Mouse (Mus musculus) heart, adult 18-20 months (tissue): ENCODE data around the gene Eif3l. TPM values are rescaled to one million over a fixed set of nuclear protein-coding genes. Genes with fewer than 3 reads are reported as not detected.
A peak's percentile ranks its signal among the peaks of the same experiment; 100 is the strongest.
"Not testable (repeated sequence)": the region's sequence is repeated elsewhere in the genome, so short reads cannot be mapped to it uniquely, and the experiment has no call there.

Experiments used
- DNase-seq, 2 experiments: peaks; one replicate each; pipeline ENCODE4 v3.0.0; 2021 to 2022; ENCODE audit warnings: mixed read lengths in 1 of 2
- long read RNA-seq, 2 experiments: library from polyadenylated mRNA; stranded (forward); transcript quantifications; one replicate each; pipeline ENCODE4 v2.0.0; 2021
- total RNA-seq, 2 experiments: library from RNA; stranded (reverse); gene quantifications; 2 replicates each; pipeline ENCODE4 v1.2.3; 2021

The Eif3l gene
- 10 to 100 TPM; 70.4 to 73.8 TPM for total RNA-seq
- long read RNA-seq, experiment 1, transcript Eif3l-201 (13 exons, 1,942 nt) = major isoform, 84 of 95 reads
- long read RNA-seq, experiment 1, partial matches to known transcripts = 7 of 95 reads
- long read RNA-seq, experiment 1, other reads (novel, unspliced or antisense) = 3 of 95 reads
- long read RNA-seq, experiment 2, transcript Eif3l-201 (13 exons, 1,942 nt) = major isoform, 47 of 53 reads
- long read RNA-seq, experiment 2, partial matches to known transcripts = 4 of 53 reads
- long read RNA-seq, experiment 2, other reads (novel, unspliced or antisense) = 1 of 53 reads

DNA sequence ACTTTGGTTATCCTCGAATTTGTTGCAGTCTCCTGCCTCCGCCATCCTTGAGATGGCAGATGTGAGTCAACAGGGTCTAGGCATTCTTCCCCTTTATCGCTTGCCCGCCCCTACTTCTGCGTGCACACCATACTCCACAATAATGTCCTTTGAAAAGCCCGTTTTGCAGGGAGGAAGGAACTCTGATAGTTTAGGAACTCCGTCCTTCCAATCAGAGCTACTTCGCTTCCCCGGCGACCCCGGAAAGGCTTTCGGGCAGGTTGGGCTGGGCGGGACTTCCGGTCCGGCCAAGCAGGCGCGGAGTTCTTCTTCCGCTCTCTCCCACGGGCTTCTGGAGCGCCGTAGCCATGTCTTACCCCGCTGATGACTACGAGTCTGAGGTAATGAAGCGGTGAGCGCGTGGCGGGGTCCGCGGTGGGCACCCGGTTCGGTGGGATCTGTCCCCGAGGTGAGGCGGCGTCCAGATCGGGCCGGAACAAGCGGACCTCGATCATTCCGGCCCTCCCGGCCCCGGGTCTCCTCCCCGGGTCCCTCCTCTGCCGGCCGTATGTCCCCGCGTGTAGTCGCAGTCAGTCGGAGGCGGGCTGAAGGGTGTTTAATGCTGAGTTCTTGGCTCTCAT is at the start of gene Eif3l:
Eif3l (plus strand) TSS at position 267 of the 620 bp plus-strand sequence.
- peak; percentile 92 to 94 for DNase-seq

GRCm38 (mm10) chr15:79025687-79026308 is 49.2 kb upstream of the Eif3l start:
- peak in 1 of 2 experiments; percentile 28 for DNase-seq

GRCm38 (mm10) chr15:79026511-79027290 is 48.3 kb upstream of the Eif3l start:
- peak in 1 of 2 experiments; percentile 18 for DNase-seq

DNA sequence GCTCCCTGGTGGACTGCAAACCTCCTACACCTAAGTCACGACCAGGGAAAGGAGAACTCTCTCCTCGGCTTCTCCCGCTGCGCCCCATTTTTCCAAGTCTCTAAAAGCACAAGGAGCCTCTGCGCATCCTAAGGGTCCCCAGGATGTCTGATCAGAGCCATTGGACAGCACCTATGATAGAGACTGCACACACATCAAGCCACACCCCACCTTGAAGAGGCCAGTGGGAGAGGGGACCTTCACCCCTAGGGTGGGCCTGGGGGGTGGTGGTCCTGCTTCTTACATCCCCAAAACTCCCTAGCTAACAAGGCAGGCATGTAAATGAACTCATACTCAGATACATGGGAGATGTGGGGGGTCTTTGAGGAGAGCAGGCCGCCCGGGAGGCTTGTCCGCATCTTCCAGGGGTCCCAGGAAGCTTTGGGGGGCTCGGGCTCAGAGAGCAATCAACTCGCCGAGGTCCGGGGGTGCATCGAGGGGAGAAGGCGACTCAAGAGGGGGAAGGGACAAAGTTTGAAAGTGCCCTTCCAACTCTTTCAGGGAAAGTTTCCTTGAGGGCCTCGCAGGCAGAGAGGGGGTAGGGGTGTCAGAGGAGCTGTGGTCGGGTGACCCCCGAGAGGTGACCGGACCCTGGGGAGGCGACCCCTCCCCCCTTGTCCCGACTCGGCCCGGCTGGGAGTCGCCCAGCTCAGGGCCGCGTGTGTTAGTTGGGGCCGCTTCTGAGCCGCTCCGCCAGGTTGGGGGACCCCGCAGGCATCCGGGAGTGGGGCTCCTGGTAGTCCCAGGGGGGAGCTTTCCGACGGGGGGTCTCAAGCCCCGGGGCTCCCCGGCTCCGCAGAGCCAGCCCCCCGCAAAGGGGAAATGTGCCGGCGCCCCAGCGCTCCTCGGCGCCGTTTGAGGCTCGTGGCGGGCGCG is 47.4 kb upstream of the Eif3l start:
- DNase-seq = peak; percentile 42 to 66

GRCm38 (mm10) chr15:79028237-79028738 is 46.7 kb upstream of the Eif3l start, which contains the start of gene H1f0:
Gene H1f0 (plus strand): TSS chr15:79028450.
- peak; percentile 94 to 96 for DNase-seq

DNA sequence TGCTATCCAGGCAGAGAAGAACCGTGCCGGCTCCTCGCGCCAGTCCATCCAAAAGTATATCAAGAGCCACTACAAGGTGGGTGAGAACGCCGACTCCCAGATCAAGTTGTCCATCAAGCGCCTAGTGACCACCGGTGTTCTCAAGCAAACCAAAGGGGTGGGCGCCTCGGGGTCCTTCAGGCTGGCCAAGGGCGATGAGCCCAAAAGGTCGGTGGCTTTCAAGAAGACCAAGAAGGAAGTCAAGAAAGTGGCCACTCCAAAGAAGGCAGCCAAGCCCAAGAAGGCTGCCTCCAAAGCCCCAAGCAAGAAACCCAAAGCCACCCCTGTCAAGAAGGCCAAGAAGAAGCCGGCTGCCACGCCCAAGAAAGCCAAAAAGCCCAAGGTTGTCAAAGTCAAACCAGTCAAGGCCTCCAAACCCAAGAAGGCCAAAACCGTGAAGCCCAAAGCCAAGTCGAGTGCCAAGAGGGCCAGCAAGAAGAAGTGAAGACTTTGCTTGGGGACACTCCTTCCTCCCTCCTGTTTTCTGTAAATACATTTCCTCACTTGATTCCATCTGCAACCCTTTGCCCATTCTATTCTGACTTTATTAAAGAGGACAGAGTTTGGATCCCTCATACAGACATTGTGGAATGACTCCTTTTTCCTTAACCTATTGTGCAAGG is 46.0 kb upstream of the Eif3l start:
- DNase-seq = no peak

GRCm38 (mm10) chr15:79029519-79030241 is 45.3 kb upstream of the Eif3l start:
- peak in 1 of 2 experiments; percentile 22 for DNase-seq

- DNase-seq = peak; percentile 93 to 96
Measured at GRCm38 (mm10) chr15:79030551-79031435, 44.2 kb upstream of the Eif3l start.

- not testable (repeated sequence) for DNase-seq
Measured at GRCm38 (mm10) chr15:79031908-79032307, 43.1 kb upstream of the Eif3l start.

GRCm38 (mm10) chr15:79037913-79038328 is 37.1 kb upstream of the Eif3l start:
- DNase-seq = peak; percentile 63 to 90

- no peak for DNase-seq
Measured at GRCm38 (mm10) chr15:79038331-79038730, 36.6 kb upstream of the Eif3l start.

GRCm38 (mm10) chr15:79038853-79039252 is 36.1 kb upstream of the Eif3l start:
- DNase-seq = peak; percentile 73 to 76

GRCm38 (mm10) chr15:79040501-79041416 is 34.2 kb upstream of the Eif3l start:
- no peak for DNase-seq

DNA sequence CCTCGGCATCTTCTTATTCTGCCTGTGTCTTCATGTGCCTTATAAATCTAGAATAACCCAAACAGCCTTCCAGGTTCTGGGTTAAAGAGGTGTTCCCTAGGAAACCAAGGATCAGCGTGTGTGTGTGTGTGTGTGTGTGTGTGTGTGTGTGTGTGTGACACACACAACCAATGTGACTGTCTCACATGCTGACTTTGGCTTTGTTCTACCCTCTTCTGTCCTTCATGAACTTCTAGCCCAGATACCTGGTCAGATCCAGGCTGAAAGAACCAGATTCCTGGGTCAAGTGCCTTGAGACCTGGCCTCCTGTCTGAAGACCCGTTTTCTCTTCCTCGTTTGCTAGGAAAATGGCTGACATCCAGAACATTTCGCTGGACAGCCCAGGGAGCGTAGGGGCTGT is 33.4 kb upstream of the Eif3l start, which contains the start of gene Galr3:
Galr3 (plus strand) TSS at position 301 of the 400 bp plus-strand sequence.
- DNase-seq = no peak

DNA sequence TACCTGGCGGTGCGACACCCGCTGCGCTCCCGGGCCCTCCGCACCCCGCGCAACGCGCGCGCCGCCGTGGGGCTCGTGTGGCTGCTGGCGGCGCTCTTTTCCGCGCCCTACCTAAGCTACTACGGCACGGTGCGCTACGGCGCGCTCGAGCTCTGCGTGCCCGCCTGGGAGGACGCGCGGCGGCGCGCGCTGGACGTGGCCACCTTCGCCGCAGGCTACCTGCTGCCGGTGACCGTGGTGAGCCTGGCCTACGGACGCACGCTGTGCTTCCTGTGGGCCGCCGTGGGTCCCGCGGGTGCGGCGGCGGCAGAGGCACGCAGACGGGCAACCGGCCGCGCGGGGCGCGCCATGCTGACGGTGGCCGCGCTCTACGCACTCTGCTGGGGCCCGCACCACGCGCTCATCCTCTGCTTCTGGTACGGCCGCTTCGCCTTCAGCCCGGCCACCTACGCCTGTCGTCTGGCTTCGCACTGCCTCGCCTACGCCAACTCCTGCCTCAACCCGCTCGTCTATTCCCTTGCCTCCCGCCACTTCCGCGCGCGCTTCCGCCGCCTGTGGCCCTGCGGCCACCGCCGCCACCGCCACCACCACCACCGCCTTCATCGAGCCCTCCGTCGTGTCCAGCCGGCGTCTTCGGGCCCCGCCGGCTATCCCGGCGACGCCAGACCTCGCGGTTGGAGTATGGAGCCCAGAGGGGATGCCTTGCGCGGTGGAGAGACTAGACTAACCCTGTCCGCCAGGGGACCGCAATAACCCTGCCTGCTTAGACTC is 32.1 kb upstream of the Eif3l start:
- no peak for DNase-seq

GRCm38 (mm10) chr15:79044837-79045236 is 30.1 kb upstream of the Eif3l start:
- DNase-seq = no peak

GRCm38 (mm10) chr15:79048186-79048585 is 26.8 kb upstream of the Eif3l start:
- no peak for DNase-seq
